Mouse (Mus musculus) hindbrain, embryonic 13.5 days (tissue): Measurements from ENCODE around the gene C1qtnf9. TPM values are rescaled to one million over a fixed set of nuclear protein-coding genes. Genes with fewer than 3 reads are reported as not detected.

Experiments
- polyA plus RNA-seq: library from polyadenylated mRNA; unstranded; fragments of >200 nt; fragmentation: Nextera tagmentation; extraction: Ambion mirVana; gene quantifications from 2 replicates; pipeline ENCODE4 v1.2.1, GENCODE M21; 2015

C1qtnf9 gene
- polyA plus RNA-seq, 1 experiment from 2014 or later, result 0.12 TPM

Other genes starting within 250 kb of the C1qtnf9 start
- gene Spata13, start 134.1 kb upstream of the C1qtnf9 start, polyA plus RNA-seq, result 34.8 and 37.0 TPM in 2 replicates
- 16.4 and 17.5 TPM in 2 replicates for gene Mipep, start 16.4 kb downstream of the C1qtnf9 start, polyA plus RNA-seq